In genomic region chr11:85667741-85668140, GRCm38 (mm10) we compare ENCODE assay signal across 12 mouse cellular contexts.
DNase-seq lines count a peak whose midpoint lies in the region; ATAC-seq and TF ChIP-seq lines count a peak whose summit lies in the region.
"Had no signal": no experiment of that assay in that cellular context is flagged by ENCODE, and none has a peak within 500 bp of the region (broad histone marks: within the 10 kb centered on the region; RNA-seq: fewer than 3 reads in every experiment).

No protein-coding gene starts in this region.

- no peak for DNase-seq in heart, adult 8-10 months (ENCODE audit: low spot score)
- no peak for DNase-seq in midbrain, embryonic 10.5 days (ENCODE audit: low spot score)
- DNase-seq in midbrain, postnatal 0 days (ENCODE audit: low spot score): no peak
- DNase-seq in cerebellum, postnatal 14 days: no peak
- no peak for DNase-seq in left cerebral cortex, adult 9 months (ENCODE audit: low spot score in 2 of 2)
- DNase-seq: cerebellum, adult 9-10 months; thymus, postnatal 36 days had no signal

- TF ChIP-seq CTCF in midbrain, postnatal 0 days (IDR thresholded peaks at IDR 0.05): no peak

- no peaks in the 10 kb centered on the region for H3K9me3 ChIP-seq in heart, embryonic 14.5 days (ENCODE audit: control insufficient read depth, low read length)
- no peaks in the 10 kb centered on the region for H3K9me3 ChIP-seq in midbrain, embryonic 10.5 days (replicated peaks)
- H3K9me3 ChIP-seq in midbrain, postnatal 0 days (ENCODE audit: low read length): no peaks in the 10 kb centered on the region
- H3K9me3 ChIP-seq in intestine, embryonic 15.5 days: no peaks in the 10 kb centered on the region
- no peaks in the 10 kb centered on the region for H3K9me3 ChIP-seq in stomach, embryonic 14.5 days (ENCODE audit: control insufficient read depth, low read depth, low read length)
- H3K9me3 ChIP-seq: liver, embryonic 12.5 days had no signal

- H3K4me2 ChIP-seq in heart, embryonic 14.5 days (ENCODE audit: low read length): peak overlapping the region; percentile 28
- no peak overlapping the region for H3K4me2 ChIP-seq in midbrain, postnatal 0 days (ENCODE audit: low read depth, low read length, poor library complexity, severe bottlenecking)
- peak overlapping the region; percentile 36 for H3K4me2 ChIP-seq in intestine, embryonic 15.5 days (replicated peaks)
- peak overlapping the region; percentile 19; the same call in 1 of the 2 replicates for H3K4me2 ChIP-seq in stomach, embryonic 14.5 days (replicated peaks; ENCODE audit: low read depth, low read length)
- H3K4me2 ChIP-seq: liver, embryonic 12.5 days had no signal

- H3K4me1 ChIP-seq in heart, embryonic 14.5 days (ENCODE audit: control insufficient read depth in 2 of 2, insufficient read depth in 2 of 2, low read length in 2 of 2): peaks cover 7% of the 10 kb centered on the region in 2 experiments
- peaks cover 26% of the 10 kb centered on the region for H3K4me1 ChIP-seq in midbrain, embryonic 10.5 days
- H3K4me1 ChIP-seq in midbrain, postnatal 0 days (ENCODE audit: insufficient read depth, low read length): no peaks in the 10 kb centered on the region
- peaks cover 9% of the 10 kb centered on the region for H3K4me1 ChIP-seq in intestine, embryonic 15.5 days (replicated peaks)
- H3K4me1 ChIP-seq in stomach, embryonic 14.5 days (ENCODE audit: control insufficient read depth, insufficient read depth, low read length): peaks cover 17% of the 10 kb centered on the region

- H3K9ac ChIP-seq in heart, embryonic 14.5 days (ENCODE audit: low read length): no peak overlapping the region
- H3K9ac ChIP-seq in midbrain, postnatal 0 days (replicated peaks; ENCODE audit: low read length, poor library complexity, severe bottlenecking): no peak overlapping the region
- H3K9ac ChIP-seq in intestine, embryonic 15.5 days: no peak overlapping the region
- H3K9ac ChIP-seq in stomach, embryonic 14.5 days (replicated peaks; ENCODE audit: low read depth, low read length): no peak overlapping the region
- H3K9ac ChIP-seq: liver, embryonic 12.5 days had no signal

- no peaks in the 10 kb centered on the region for H3K36me3 ChIP-seq in heart, embryonic 14.5 days (ENCODE audit: control insufficient read depth, insufficient read depth, low read length)
- H3K36me3 ChIP-seq in midbrain, embryonic 10.5 days: no peaks in the 10 kb centered on the region
- no peaks in the 10 kb centered on the region for H3K36me3 ChIP-seq in midbrain, postnatal 0 days (ENCODE audit: insufficient read depth, low read length)
- H3K36me3 ChIP-seq in intestine, embryonic 15.5 days: no peaks in the 10 kb centered on the region
- H3K36me3 ChIP-seq in stomach, embryonic 14.5 days (ENCODE audit: control insufficient read depth, insufficient read depth, low read length): no peaks in the 10 kb centered on the region
- H3K36me3 ChIP-seq: liver, embryonic 12.5 days had no signal

- no peak for ATAC-seq in heart, embryonic 14.5 days (ENCODE audit: insufficient number of reproducible peaks, insufficient read depth, low FRiP score, low read depth)
- no peak for ATAC-seq in midbrain, postnatal 0 days (ENCODE audit: low FRiP score)
- ATAC-seq in intestine, embryonic 15.5 days: no peak
- ATAC-seq in stomach, embryonic 14.5 days (ENCODE audit: insufficient number of reproducible peaks, insufficient read depth, low FRiP score, low read depth): peak; percentile 56; the same call in 1 of the 2 replicates
- ATAC-seq: forebrain, embryonic 14.5 days; liver, embryonic 12.5 days had no signal

- H3K4me3 ChIP-seq in heart, embryonic 14.5 days (ENCODE audit: control insufficient read depth in 1 of 2, insufficient read depth in 1 of 2, low read depth in 1 of 2, low read length in 2 of 2): no peak overlapping the region
- H3K4me3 ChIP-seq in midbrain, embryonic 10.5 days: 0 out of 2 replicates have a peak overlapping the region, but pooled peaks have one; percentile 9
- no peak overlapping the region for H3K4me3 ChIP-seq in midbrain, postnatal 0 days (ENCODE audit: low read depth, low read length)
- no peak overlapping the region for H3K4me3 ChIP-seq in intestine, embryonic 15.5 days (replicated peaks)
- H3K4me3 ChIP-seq in stomach, embryonic 14.5 days (ENCODE audit: low read depth, low read length): no peak overlapping the region
- H3K4me3 ChIP-seq: liver, embryonic 12.5 days had no signal

- no peaks in the 10 kb centered on the region for H3K27me3 ChIP-seq in heart, embryonic 14.5 days (ENCODE audit: control insufficient read depth, insufficient read depth, low read length)
- H3K27me3 ChIP-seq in midbrain, embryonic 10.5 days (ENCODE audit: low read depth, poor library complexity, severe bottlenecking): no peaks in the 10 kb centered on the region
- no peaks in the 10 kb centered on the region for H3K27me3 ChIP-seq in midbrain, postnatal 0 days (ENCODE audit: insufficient read depth, low read length)
- H3K27me3 ChIP-seq in intestine, embryonic 15.5 days (replicated peaks): no peaks in the 10 kb centered on the region
- no peaks in the 10 kb centered on the region for H3K27me3 ChIP-seq in stomach, embryonic 14.5 days (ENCODE audit: control insufficient read depth, insufficient read depth, low read length)
- H3K27me3 ChIP-seq: liver, embryonic 12.5 days had no signal

- no peak overlapping the region for H3K27ac ChIP-seq in heart, embryonic 14.5 days (replicated peaks in 1 of 2; ENCODE audit: control insufficient read depth in 1 of 2, insufficient read depth in 1 of 2, low read depth in 2 of 2, low read length in 2 of 2)
- no peak overlapping the region for H3K27ac ChIP-seq in midbrain, embryonic 10.5 days (replicated peaks)
- no peak overlapping the region for H3K27ac ChIP-seq in midbrain, postnatal 0 days (ENCODE audit: low read depth, low read length)
- peak overlapping the region; percentile 38; the same call in 1 of the 2 replicates for H3K27ac ChIP-seq in intestine, embryonic 15.5 days
- H3K27ac ChIP-seq in stomach, embryonic 14.5 days (ENCODE audit: low read length): peak overlapping the region; percentile 12; the same call in 1 of the 2 replicates
- H3K27ac ChIP-seq: liver, embryonic 12.5 days had no signal

- 52% methylated on average over 9 of the region's 9 CpGs for WGBS in heart, embryonic 14.5 days
- WGBS in midbrain, embryonic 10.5 days: 68% methylated on average over 9 of the region's 9 CpGs
- WGBS in midbrain, postnatal 0 days: 38% methylated on average over 9 of the region's 9 CpGs
- 29% methylated on average over 9 of the region's 9 CpGs for WGBS in intestine, embryonic 15.5 days
- WGBS in stomach, embryonic 14.5 days: 31% methylated on average over 9 of the region's 9 CpGs

Comparison
In these comparisons a context has a peak if more than half of its experiments do, and no peak if none do; other contexts are left out.
1. H3K27ac ChIP-seq: peak in intestine, embryonic 15.5 days (single experiment) and stomach, embryonic 14.5 days (single experiment); none in heart, embryonic 14.5 days (0 of 2), midbrain, embryonic 10.5 days (single experiment) and midbrain, postnatal 0 days (single experiment).